Mouse (Mus musculus) neural tube, embryonic 11.5 days (tissue): ENCODE measurements around the gene Ocln. TPM values are rescaled to one million over a fixed set of nuclear protein-coding genes. Genes with fewer than 3 reads are reported as not detected.

ENCODE experiments used
- ATAC-seq: fragments of 200-750 bp; cut with Nextera tagmentation; 2 replicates; pipeline ENCODE4 v1.8.0; 2017; ENCODE audit warnings: moderate number of reproducible peaks, mild to moderate bottlenecking, moderate TSS enrichment, moderate library complexity; ENCODE audit not compliant: insufficient read depth, low FRiP score, low TSS enrichment
- DNase-seq: peaks from one replicate; pipeline ENCODE4 v3.0.0-alpha.2; 2015; ENCODE audit warnings: low spot score
- H3K27ac ChIP-seq: fragments of 300-500 bp; sonication (generic); 2 replicates; pipeline ENCODE4 v1.5.1; 2014; ENCODE audit warnings: low read depth, mild to moderate bottlenecking, low read length
- H3K27me3 ChIP-seq: fragments of 300-500 bp; sonication (generic); 2 replicates; pipeline ENCODE4 v1.6.1; 2014; ENCODE audit warnings: mild to moderate bottlenecking, low read length, mixed read lengths; ENCODE audit not compliant: control insufficient read depth, insufficient read depth
- H3K36me3 ChIP-seq: fragments of 300-500 bp; sonication (generic); 2 replicates; pipeline ENCODE4 v1.6.1; 2014; ENCODE audit warnings: mild to moderate bottlenecking, low read length, moderate library complexity, mixed read lengths; ENCODE audit not compliant: control insufficient read depth, insufficient read depth
- H3K4me1 ChIP-seq: fragments of 300-500 bp; sonication (generic); 2 replicates; pipeline ENCODE4 v1.6.1; 2014; ENCODE audit warnings: low read length, mixed read lengths; ENCODE audit not compliant: control insufficient read depth, insufficient read depth
- H3K4me2 ChIP-seq: fragments of 300-500 bp; sonication (generic); 2 replicates; pipeline ENCODE4 v1.6.1; 2014; ENCODE audit warnings: low read depth, mild to moderate bottlenecking, moderate library complexity
- H3K4me3 ChIP-seq: fragments of 300-500 bp; sonication (generic); 2 replicates; pipeline ENCODE4 v1.5.1; 2014; ENCODE audit warnings: low read depth, low read length
- H3K9ac ChIP-seq: fragments of 300-500 bp; sonication (generic); 2 replicates; pipeline ENCODE4 v1.6.1; 2014; ENCODE audit warnings: mild to moderate bottlenecking, low read length
- H3K9me3 ChIP-seq: fragments of 300-500 bp; sonication (generic); 2 replicates; pipeline ENCODE4 v1.6.1; 2016; ENCODE audit warnings: low read length; ENCODE audit not compliant: control insufficient read depth
- WGBS: fragments of 180-500 bp; shearing (Covaris S2); extraction: QIAGEN DNeasy Blood & Tissue Kit; methylation state at CpG from one replicate; pipeline ENCODE4 v1.1.7; 2014; 5-methylcytosine and 5-hydroxymethylcytosine counted together
- polyA plus RNA-seq: library from polyadenylated mRNA; unstranded; fragments of >200 nt; fragmentation: Nextera tagmentation; extraction: Ambion mirVana; gene quantifications from 2 replicates; pipeline ENCODE4 v1.2.1, GENCODE M21; 2014

Gene Ocln
- polyA plus RNA-seq, 1 experiment from 2014 or later = 1.3 TPM

GRCm38 (mm10) chr13:100582144-100582543 lies 29.6 kb upstream of the Ocln start:
- H3K9ac ChIP-seq = no peak overlapping the region
- peaks cover 4% of the 10 kb centered on the region; the same call in 1 of the 2 replicates for H3K4me1 ChIP-seq
- no peaks in the 10 kb centered on the region for H3K9me3 ChIP-seq
- no peak overlapping the region for H3K4me2 ChIP-seq
- DNase-seq (no peak), ATAC-seq (no peak)
- no peak overlapping the region for H3K4me3 ChIP-seq
- no peaks in the 10 kb centered on the region for H3K36me3 ChIP-seq
- H3K27ac ChIP-seq = no peak overlapping the region
- 44% methylated on average over 6 of the region's 6 CpGs for WGBS
- H3K27me3 ChIP-seq = no peaks in the 10 kb centered on the region

GRCm38 (mm10) chr13:100581701-100582100 lies 29.2 kb upstream of the Ocln start:
- no peak overlapping the region for H3K4me3 ChIP-seq
- no peaks in the 10 kb centered on the region for H3K27me3 ChIP-seq
- H3K27ac ChIP-seq = no peak overlapping the region
- no peak overlapping the region; the same call in 1 of the 2 replicates for H3K9ac ChIP-seq
- DNase-seq (no peak), ATAC-seq (no peak)
- 37% methylated on average over 3 of the region's 3 CpGs for WGBS
- H3K4me2 ChIP-seq = no peak overlapping the region
- peaks cover 4% of the 10 kb centered on the region; the same call in 1 of the 2 replicates for H3K4me1 ChIP-seq
- H3K9me3 ChIP-seq = no peaks in the 10 kb centered on the region
- no peaks in the 10 kb centered on the region for H3K36me3 ChIP-seq

- H3K4me1 ChIP-seq = peaks cover 4% of the 10 kb centered on the region; the same call in 1 of the 2 replicates
- DNase-seq (no peak), ATAC-seq (no peak)
- no peaks in the 10 kb centered on the region for H3K27me3 ChIP-seq
- no peak overlapping the region for H3K4me3 ChIP-seq
- H3K27ac ChIP-seq = no peak overlapping the region
- no peaks in the 10 kb centered on the region for H3K9me3 ChIP-seq
- H3K36me3 ChIP-seq = no peaks in the 10 kb centered on the region
- H3K4me2 ChIP-seq = no peak overlapping the region
- no peak overlapping the region for H3K9ac ChIP-seq
Measured at GRCm38 (mm10) chr13:100579951-100580350, 27.4 kb upstream of the Ocln start.

GRCm38 (mm10) chr13:100579220-100579619 lies 26.7 kb upstream of the Ocln start:
- WGBS = 66% methylated on average over 3 of the region's 3 CpGs
- DNase-seq (no peak), ATAC-seq (no peak)
- H3K4me2 ChIP-seq = no peak overlapping the region
- no peaks in the 10 kb centered on the region for H3K27me3 ChIP-seq
- H3K4me1 ChIP-seq = peaks cover 4% of the 10 kb centered on the region; the same call in 1 of the 2 replicates
- no peak overlapping the region for H3K9ac ChIP-seq
- no peak overlapping the region for H3K4me3 ChIP-seq
- no peak overlapping the region for H3K27ac ChIP-seq
- H3K36me3 ChIP-seq = no peaks in the 10 kb centered on the region
- no peaks in the 10 kb centered on the region for H3K9me3 ChIP-seq

- Histone ChIP-seq H3K36me3 (no peaks in the 10 kb centered on the region), H3K4me1 (no peaks in the 10 kb centered on the region), H3K4me2 (no peak overlapping the region), H3K9me3 (no peaks in the 10 kb centered on the region), H3K4me3 (no peak overlapping the region), H3K27ac (no peak overlapping the region), H3K9ac (no peak overlapping the region), H3K27me3 (no peaks in the 10 kb centered on the region)
- no peak for ATAC-seq
- DNase-seq = no peak
- WGBS = 73% methylated on average over 2 of the region's 2 CpGs
Measured at GRCm38 (mm10) chr13:100575950-100576349, 23.4 kb upstream of the Ocln start.

- 73% methylated on average over 2 of the region's 2 CpGs for WGBS
Measured at GRCm38 (mm10) chr13:100570713-100571112, 18.2 kb upstream of the Ocln start.

GRCm38 (mm10) chr13:100568359-100568758 lies 15.8 kb upstream of the Ocln start:
- Histone ChIP-seq H3K9me3 (no peaks in the 10 kb centered on the region), H3K9ac (no peak overlapping the region)
- WGBS = 90% methylated on average over 1 of the region's 1 CpGs

More at GRCm38 (mm10) chr13:100570713-100571112, 18.2 kb upstream of the Ocln start:
- Histone ChIP-seq H3K4me3 (no peak overlapping the region), H3K4me2 (no peak overlapping the region), H3K36me3 (no peaks in the 10 kb centered on the region), H3K4me1 (no peaks in the 10 kb centered on the region), H3K9ac (no peak overlapping the region), H3K27me3 (no peaks in the 10 kb centered on the region), H3K27ac (no peak overlapping the region), H3K9me3 (no peaks in the 10 kb centered on the region)
- DNase-seq (no peak), ATAC-seq (no peak)

GRCm38 (mm10) chr13:100559449-100559848 lies 6.9 kb upstream of the Ocln start:
- no peak overlapping the region for H3K27ac ChIP-seq
- no peak for ATAC-seq

More at GRCm38 (mm10) chr13:100568359-100568758, 15.8 kb upstream of the Ocln start:
- H3K4me2 ChIP-seq = no peak overlapping the region
- no peaks in the 10 kb centered on the region for H3K36me3 ChIP-seq
- no peak overlapping the region for H3K4me3 ChIP-seq
- ATAC-seq (no peak), DNase-seq (no peak)
- H3K4me1 ChIP-seq = no peaks in the 10 kb centered on the region
- no peaks in the 10 kb centered on the region for H3K27me3 ChIP-seq
- no peak overlapping the region for H3K27ac ChIP-seq

GRCm38 (mm10) chr13:100557011-100557410 lies 4.5 kb upstream of the Ocln start:
- no peak overlapping the region for H3K27ac ChIP-seq
- no peaks in the 10 kb centered on the region for H3K9me3 ChIP-seq
- H3K4me3 ChIP-seq = no peak overlapping the region
- DNase-seq = no peak
- H3K9ac ChIP-seq = no peak overlapping the region
- peaks cover 19% of the 10 kb centered on the region for H3K27me3 ChIP-seq
- no peak for ATAC-seq
- 47% methylated on average over 4 of the region's 4 CpGs for WGBS
- no peaks in the 10 kb centered on the region for H3K36me3 ChIP-seq
- H3K4me1 ChIP-seq = peaks cover 6% of the 10 kb centered on the region; the same call in 1 of the 2 replicates
- no peak overlapping the region for H3K4me2 ChIP-seq

More at GRCm38 (mm10) chr13:100559449-100559848, 6.9 kb upstream of the Ocln start:
- no peak for DNase-seq
- Histone ChIP-seq H3K4me2 (no peak overlapping the region), H3K9me3 (no peaks in the 10 kb centered on the region), H3K4me3 (no peak overlapping the region), H3K36me3 (no peaks in the 10 kb centered on the region), H3K4me1 (no peaks in the 10 kb centered on the region), H3K27me3 (no peaks in the 10 kb centered on the region), H3K9ac (no peak overlapping the region)
- WGBS = 72% methylated on average over 9 of the region's 9 CpGs
